Mouse (Mus musculus): ENCODE measurements at regions not wholly inside any gene's neighbourhood (a gene's known extent, or its start where the extent isn't known, plus 50 kb on each side); places are given as distances from the start of the nearest gene placed in this dataset.

DNA sequence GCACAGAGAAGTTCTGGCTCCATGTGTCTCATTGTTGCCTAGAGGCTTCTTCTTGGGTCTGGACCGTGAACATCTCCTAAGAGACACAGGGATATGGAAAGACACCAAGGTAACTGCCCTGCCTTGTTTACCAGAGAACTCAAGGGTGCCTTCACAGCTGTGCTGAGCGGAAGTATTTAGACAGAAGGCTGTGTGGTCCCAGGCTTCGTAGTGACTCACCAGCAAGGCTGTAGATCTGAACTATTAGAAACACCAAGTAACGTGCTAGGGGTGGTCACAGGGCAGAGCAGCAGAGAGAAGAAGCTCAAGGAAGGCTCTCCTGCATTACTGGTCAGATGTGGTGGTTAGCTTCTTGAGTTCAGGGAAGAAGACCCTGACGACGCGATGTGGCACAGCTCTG lies 51.6 kb upstream of the Lpp start:
- DNase-seq = no peak

- DNase-seq = no peak
Measured at GRCm38 (mm10) chr16:24340646-24341045, 52.7 kb upstream of the Lpp start.

GRCm38 (mm10) chr16:24339320-24340265 lies 53.7 kb upstream of the Lpp start:
- DNase-seq = no peak

- DNase-seq = no peak
Measured at GRCm38 (mm10) chr16:24338404-24338803, 54.9 kb upstream of the Lpp start.

DNA sequence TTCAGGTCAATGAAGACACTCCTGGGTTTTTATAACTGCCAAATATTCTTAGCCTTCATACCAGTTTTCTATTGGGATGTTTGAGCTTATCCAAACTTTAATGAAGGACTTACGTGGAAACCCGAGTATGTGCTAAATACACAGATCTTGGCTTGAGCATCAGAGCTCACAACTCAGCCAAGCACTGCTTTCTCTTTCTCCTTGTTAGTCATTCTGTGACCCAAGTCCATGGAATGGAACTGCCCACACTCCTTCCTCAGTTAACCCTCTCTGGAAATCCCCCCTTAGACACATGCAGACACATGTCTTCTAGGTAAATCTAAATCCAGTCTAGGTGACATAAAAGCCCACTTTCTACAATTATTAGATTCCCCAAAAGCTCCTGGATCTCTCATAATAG lies 58.9 kb upstream of the Lpp start:
- DNase-seq = no peak

- DNase-seq = no peak
Measured at GRCm38 (mm10) chr16:24331446-24332020, 61.8 kb upstream of the Lpp start.

DNA sequence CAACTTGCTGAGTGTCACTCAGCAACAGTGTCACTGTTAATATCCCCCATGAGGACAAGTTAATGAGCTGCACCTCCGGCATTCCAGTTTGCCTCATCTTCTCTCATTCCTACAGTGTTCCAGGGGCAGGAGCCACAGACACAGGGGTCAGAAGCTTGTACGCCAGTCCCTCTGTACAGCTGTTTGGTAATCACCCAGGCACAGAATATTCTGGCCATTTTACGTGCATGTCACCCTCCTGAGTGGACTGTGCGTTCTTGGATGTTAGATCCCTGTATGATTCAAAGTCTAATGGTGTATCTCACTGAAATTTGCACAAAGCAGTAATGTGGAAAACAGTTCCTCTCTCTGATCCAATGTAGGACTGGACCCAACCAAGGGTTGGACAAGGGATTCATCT lies 66.7 kb upstream of the Lpp start:
- DNase-seq = no peak

- DNase-seq = no peak
Measured at GRCm38 (mm10) chr16:24326046-24326445, 67.3 kb upstream of the Lpp start.

DNA sequence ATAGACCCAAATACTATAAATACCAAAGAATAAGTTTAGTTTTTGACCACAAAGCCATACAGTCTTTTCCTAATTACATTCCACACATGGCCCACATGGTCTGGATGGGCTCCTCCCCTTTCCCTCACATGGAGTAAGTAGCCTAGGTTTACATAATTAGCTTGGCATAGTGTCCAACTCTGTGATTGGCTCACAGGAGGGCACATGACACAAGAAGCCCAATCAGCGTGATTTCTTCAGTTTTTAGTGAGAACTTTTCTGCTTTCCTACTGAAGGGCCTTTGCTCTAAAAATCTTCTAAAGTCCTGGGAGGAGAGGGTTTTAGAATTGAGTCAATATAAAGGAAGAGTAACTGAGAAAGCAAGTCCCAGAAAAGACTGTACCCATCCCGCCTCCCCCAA lies 68.4 kb upstream of the Lpp start:
- no peak for DNase-seq

- DNase-seq = no peak
Measured at GRCm38 (mm10) chr16:24318723-24319437, 74.4 kb upstream of the Lpp start.

GRCm38 (mm10) chr16:24313544-24314326 lies 79.6 kb upstream of the Lpp start:
- DNase-seq = no peak

DNA sequence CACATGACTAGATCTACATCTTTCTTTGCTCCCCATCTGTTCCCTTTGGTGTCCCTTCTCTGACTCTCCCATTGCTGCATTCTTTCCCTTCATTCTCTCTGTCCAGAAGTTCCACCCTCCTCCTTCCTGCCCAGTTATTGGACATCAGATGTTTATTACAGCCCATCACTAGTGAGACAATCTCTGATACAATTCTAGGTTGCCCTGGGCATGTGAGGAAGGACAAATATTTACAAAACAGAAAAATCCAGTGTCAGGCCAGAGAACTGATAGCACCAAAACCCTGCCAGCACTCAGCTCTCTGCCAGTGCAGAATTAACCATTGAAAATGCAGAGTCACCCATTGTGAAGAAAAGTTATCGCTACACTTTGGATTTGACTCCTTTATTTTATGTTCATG lies 87.9 kb upstream of the Lpp start:
- DNase-seq = no peak

DNA sequence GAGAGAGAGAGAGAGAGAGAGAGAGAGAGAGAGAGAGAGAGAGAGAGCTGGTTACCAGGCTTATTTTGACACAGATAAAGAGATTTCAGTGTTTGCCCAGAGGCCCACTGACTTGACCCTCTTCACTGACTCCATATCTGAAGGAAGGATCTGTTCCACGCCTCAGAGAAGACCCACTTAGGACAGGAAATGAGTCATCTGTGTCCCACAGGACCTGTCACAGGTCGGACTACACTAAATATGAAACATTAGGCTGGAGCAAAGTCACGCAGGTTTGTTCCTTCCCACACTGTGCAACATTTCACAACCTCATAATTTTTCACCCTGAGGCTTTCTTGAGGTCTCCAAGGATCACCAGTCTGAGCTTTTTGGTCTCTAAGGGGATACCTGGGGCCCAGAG lies 96.5 kb upstream of the Lpp start:
- DNase-seq = no peak

GRCm38 (mm10) chr16:24295626-24296440 lies 97.5 kb upstream of the Lpp start:
- no peak for DNase-seq

DNA sequence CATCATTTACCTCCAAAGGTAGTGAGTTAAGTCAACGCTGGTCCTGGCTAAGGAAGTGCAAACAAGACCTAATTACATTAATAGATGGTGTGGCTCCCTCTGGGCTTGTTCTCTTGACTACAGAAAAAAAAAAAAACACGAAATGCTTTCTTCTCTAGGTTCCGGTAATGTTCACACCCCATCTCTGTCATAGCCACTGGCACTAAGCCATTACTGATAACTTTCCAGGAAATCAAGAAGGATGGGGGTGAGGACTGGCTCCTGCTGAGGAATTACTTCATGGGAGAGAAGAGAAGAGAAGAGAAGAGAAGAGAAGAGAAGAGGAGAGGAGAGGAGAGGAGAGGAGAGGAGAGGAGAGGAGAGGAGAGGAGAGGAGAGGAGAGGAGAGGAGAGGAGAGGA lies 109.1 kb upstream of the Lpp start:
- DNase-seq = no peak

DNA sequence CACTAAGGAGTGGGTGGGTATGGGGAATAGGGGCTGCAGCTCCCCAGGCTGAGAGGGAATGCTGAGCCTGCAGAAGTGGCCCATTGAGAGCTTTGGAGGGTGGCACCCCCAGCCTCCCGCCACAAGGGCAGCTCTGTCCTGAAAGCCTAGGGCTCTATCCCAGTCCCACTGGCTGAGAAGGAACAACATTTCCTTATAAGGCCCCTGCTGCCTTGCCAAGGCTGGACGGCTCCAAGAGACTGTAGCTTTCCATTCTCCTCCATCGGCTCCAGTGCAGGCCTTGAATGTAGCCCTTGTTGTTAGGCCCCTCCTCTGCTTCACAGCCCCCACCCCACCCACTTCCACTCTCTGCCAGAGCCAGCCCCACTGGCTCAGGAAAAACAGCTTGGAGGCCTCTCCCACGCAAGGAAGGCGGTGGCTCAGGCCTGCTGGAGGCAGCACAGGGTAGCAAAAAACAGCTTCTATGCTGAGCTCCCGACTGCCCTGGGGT lies 111.1 kb upstream of the Lpp start:
- peak; percentile 45 for DNase-seq

GRCm38 (mm10) chr16:24281561-24281960 lies 111.7 kb upstream of the Lpp start:
- no peak for DNase-seq

DNA sequence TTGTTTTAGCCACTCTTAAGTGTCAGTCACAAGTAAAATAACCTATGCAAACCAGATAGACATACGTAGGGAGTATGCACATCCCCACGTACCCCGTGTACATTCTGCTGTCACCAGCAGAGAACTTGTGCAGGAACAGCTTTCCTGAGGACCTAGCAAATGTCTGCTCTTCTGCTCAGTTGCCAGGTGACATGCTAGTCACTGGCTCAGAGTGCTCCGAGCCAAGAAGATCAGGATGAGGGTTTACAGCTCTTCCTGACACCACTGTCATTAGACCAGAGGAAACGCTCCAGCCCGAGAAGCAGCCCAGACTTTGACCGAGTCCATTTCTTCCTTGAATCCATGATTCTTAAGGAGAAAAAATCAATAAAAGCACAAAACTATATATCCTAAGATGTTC lies 115.5 kb upstream of the Lpp start:
- DNase-seq = no peak

GRCm38 (mm10) chr16:24262701-24263100 lies 130.6 kb upstream of the Lpp start:
- DNase-seq = no peak

GRCm38 (mm10) chr16:24259711-24260230 lies 133.5 kb upstream of the Lpp start:
- no peak for DNase-seq

DNA sequence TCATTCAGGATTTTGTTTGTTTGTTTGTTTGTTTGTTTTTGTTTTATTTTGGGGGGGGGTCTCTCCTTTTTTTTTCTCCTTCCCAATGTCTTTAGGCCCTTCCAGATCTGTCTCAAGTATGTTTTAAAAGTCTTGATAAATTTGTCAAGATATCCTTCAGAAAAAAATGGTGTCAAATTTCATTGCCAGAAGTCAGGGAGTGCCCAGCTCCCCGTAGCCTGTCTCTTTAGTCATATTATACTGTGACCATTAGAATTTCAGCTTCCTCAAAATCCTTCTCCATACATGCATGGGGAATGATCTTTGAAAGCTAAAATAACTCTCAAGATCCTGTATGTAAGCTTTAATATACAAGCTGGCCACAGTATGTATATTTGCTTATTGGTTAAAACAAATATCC lies 134.3 kb upstream of the Lpp start:
- DNase-seq = no peak

GRCm38 (mm10) chr16:24255037-24255436 lies 138.3 kb upstream of the Lpp start:
- no peak for DNase-seq

Data from right cerebral cortex, postnatal 4 days (tissue).